Mouse (Mus musculus) cortical plate, adult 2 months (tissue): Measurements from ENCODE around the gene Prkch. TPM values are rescaled to one million over a fixed set of nuclear protein-coding genes. Genes with fewer than 3 reads are reported as not detected.

Experiments
- H3K27ac ChIP-seq: fragments of 200-500 bp; 2 replicates; pipeline ENCODE4 v1.5.1; 2012; ENCODE audit warnings: low read length, control low read depth, inconsistent platforms; ENCODE audit not compliant: insufficient read depth
- H3K4me1 ChIP-seq: fragments of 200-500 bp; 2 replicates; pipeline ENCODE4 v1.6.1; 2011; ENCODE audit warnings: low read length; ENCODE audit not compliant: control insufficient read depth, insufficient read depth
- H3K4me3 ChIP-seq: fragments of 200-500 bp; 2 replicates; pipeline ENCODE4 v1.5.1; 2011; ENCODE audit warnings: mild to moderate bottlenecking, low read length, control low read depth; ENCODE audit not compliant: insufficient read depth
- CTCF ChIP-seq: fragments of 200-500 bp; IDR thresholded peaks from 2 replicates; pipeline ENCODE4 v1.5.1; 2011; ENCODE audit warnings: mild to moderate bottlenecking, control low read depth, low read length; ENCODE audit not compliant: insufficient read depth; ENCODE audit errors: extremely low read depth
- POLR2A ChIP-seq: fragments of 200-500 bp; IDR thresholded peaks from 2 replicates; pipeline ENCODE4 v1.6.1; 2011; ENCODE audit warnings: mild to moderate bottlenecking, low read length, control low read depth; ENCODE audit not compliant: insufficient read depth; ENCODE audit errors: extremely low read depth
- polyA plus RNA-seq: library from polyadenylated mRNA; depleted of rRNA; stranded (reverse); fragments of >200 nt; gene quantifications from 2 replicates; pipeline ENCODE4 v1.2.3, GENCODE M21; 2012

The Prkch gene
- polyA plus RNA-seq, 1 experiment = 5.3 TPM

- Histone ChIP-seq H3K4me3 (no peak overlapping the region), H3K27ac (no peak overlapping the region), H3K4me1 (no peaks in the 10 kb centered on the region)
- TF ChIP-seq CTCF (no peak), POLR2A (no peak)
These were observed 3.8 kb upstream of the Prkch start for GRCm38 (mm10) chr12:73580811-73581210.

GRCm38 (mm10) chr12:73583318-73583717, 1.3 kb upstream of the Prkch start:
- Histone ChIP-seq H3K4me1 (no peaks in the 10 kb centered on the region), H3K27ac (no peak overlapping the region), H3K4me3 (no peak overlapping the region)
- TF ChIP-seq POLR2A = no peak
- TF ChIP-seq CTCF = no peak

GRCm38 (mm10) chr12:73583813-73584609, 585 bp upstream of the Prkch start:
- no peaks in the 10 kb centered on the region for H3K4me1 ChIP-seq
- H3K4me3 ChIP-seq = peak overlapping the region; percentile 55; the same call in 1 of the 2 replicates
- H3K27ac ChIP-seq = 0 out of 2 replicates have a peak overlapping the region, but pooled peaks have one; percentile 21
- no peak for TF ChIP-seq POLR2A
- TF ChIP-seq CTCF = 0 out of 2 replicates have a peak, but pooled peaks have one; percentile 6

GRCm38 (mm10) chr12:73585241-73585801, 725 bp downstream of the Prkch start:
- Histone ChIP-seq H3K4me3 (peak overlapping the region; percentile 55), H3K27ac (0 out of 2 replicates have a peak overlapping the region, but pooled peaks have one; percentile 3), H3K4me1 (no peaks in the 10 kb centered on the region)
- no peak for TF ChIP-seq CTCF

GRCm38 (mm10) chr12:73585850-73586249, 1.3 kb downstream of the Prkch start:
- H3K4me3 ChIP-seq = peak overlapping the region; percentile 55
- H3K4me1 ChIP-seq = no peaks in the 10 kb centered on the region
- TF ChIP-seq POLR2A = no peak
- H3K27ac ChIP-seq = no peak overlapping the region

- Histone ChIP-seq H3K4me1 (no peaks in the 10 kb centered on the region), H3K4me3 (no peak overlapping the region), H3K27ac (no peak overlapping the region)
- TF ChIP-seq POLR2A (no peak), CTCF (no peak)
These were observed 2.7 kb downstream of the Prkch start for GRCm38 (mm10) chr12:73587262-73587661.

GRCm38 (mm10) chr12:73590627-73591276, 6.2 kb downstream of the Prkch start:
- H3K27ac ChIP-seq = no peak overlapping the region
- H3K4me3 ChIP-seq = no peak overlapping the region
- peaks cover 2% of the 10 kb centered on the region for H3K4me1 ChIP-seq
- TF ChIP-seq POLR2A (no peak), CTCF (no peak)

GRCm38 (mm10) chr12:73591625-73592024, 7.0 kb downstream of the Prkch start:
- H3K4me3 ChIP-seq = no peak overlapping the region
- no peak overlapping the region for H3K27ac ChIP-seq
- TF ChIP-seq POLR2A (no peak), CTCF (no peak)
- peaks cover 2% of the 10 kb centered on the region for H3K4me1 ChIP-seq

GRCm38 (mm10) chr12:73593021-73593798, 8.6 kb downstream of the Prkch start:
- Histone ChIP-seq H3K27ac (no peak overlapping the region), H3K4me1 (peaks cover 2% of the 10 kb centered on the region), H3K4me3 (no peak overlapping the region)
- no peak for TF ChIP-seq POLR2A
